Mouse (Mus musculus) layer of hippocampus, adult 8-10 months (tissue): ENCODE data around the gene Actn2. TPM values are rescaled to one million over a fixed set of nuclear protein-coding genes. Genes with fewer than 3 reads are reported as not detected.

Experiments used
- DNase-seq, 2 experiments: peaks; one replicate each; pipeline ENCODE4 v3.0.0; 2022; ENCODE audit warnings: low spot score in 2 of 2
- total RNA-seq, 4 experiments: library from RNA; stranded (reverse); gene quantifications; 2 replicates each; pipeline ENCODE4 v1.2.4; 2022

Gene Actn2
- total RNA-seq, 4 experiments from 2014 or later: 16.4 to 19.6 (median 17.7) TPM

- peak; percentile 94 to 95 for DNase-seq
Observed at GRCm38 (mm10) chr13:12257391-12258380, 82.9 kb downstream of the Actn2 start, which contains the start of gene Mtr. Gene Mtr (minus strand): TSS chr13:12258113.

GRCm38 (mm10) chr13:12256871-12257390, 83.6 kb downstream of the Actn2 start:
- DNase-seq: no peak

- DNase-seq: no peak
Observed at GRCm38 (mm10) chr13:12255911-12256705, 84.5 kb downstream of the Actn2 start.

GRCm38 (mm10) chr13:12250496-12250895, 90.1 kb downstream of the Actn2 start:
- DNase-seq: no peak

GRCm38 (mm10) chr13:12249195-12249898, 91.2 kb downstream of the Actn2 start:
- DNase-seq: no peak

GRCm38 (mm10) chr13:12245938-12246337, 94.6 kb downstream of the Actn2 start:
- DNase-seq: no peak

GRCm38 (mm10) chr13:12243991-12244390, 96.6 kb downstream of the Actn2 start:
- no peak for DNase-seq

- DNase-seq: no peak
Observed at GRCm38 (mm10) chr13:12232141-12232540, 108.4 kb downstream of the Actn2 start.

GRCm38 (mm10) chr13:12228248-12228647, 112.3 kb downstream of the Actn2 start:
- no peak for DNase-seq

- no peak for DNase-seq
Observed at GRCm38 (mm10) chr13:12227606-12228005, 113.0 kb downstream of the Actn2 start.

Other genes with a start within 250 kb of the Actn2 start
- gene Ryr2, start 233.8 kb downstream of the Actn2 start, total RNA-seq: 100 to 1,000 TPM; 185 to 255 (median 214) TPM
- 10 to 100 TPM; 16.8 to 20.3 (median 20.0) TPM for gene Mtr, start 82.6 kb downstream of the Actn2 start, total RNA-seq
- gene Heatr1, start 54.3 kb upstream of the Actn2 start, total RNA-seq: 10 to 100 TPM; 26.6 to 32.4 (median 28.3) TPM
- gene Lgals8, start 124.2 kb upstream of the Actn2 start, total RNA-seq: 10 to 100 TPM; 44.1 to 49.4 (median 45.2) TPM
- under 1 TPM; 0.16 to 0.28 (median 0.21) TPM for gene Edaradd, start 179.7 kb upstream of the Actn2 start, total RNA-seq
- 10 to 100 TPM; 11.6 to 19.6 (median 14.3) TPM for gene Ero1lb, start 225.1 kb upstream of the Actn2 start, total RNA-seq